Mouse (Mus musculus) kidney, embryonic 14.5 days (tissue): ENCODE measurements at regions not wholly inside any gene's neighbourhood (a gene's known extent, or its start where the extent isn't known, plus 50 kb on each side); places are given as distances from the start of the nearest gene placed in this dataset.
A peak's percentile ranks its signal among the peaks of the same experiment; 100 is the strongest.

Source experiments
- ATAC-seq: fragments of 200-750 bp; cut with Nextera tagmentation; 2 replicates; pipeline ENCODE4 v1.8.0; 2017; ENCODE audit warnings: moderate number of reproducible peaks, mild to moderate bottlenecking, moderate TSS enrichment, moderate library complexity; ENCODE audit not compliant: low FRiP score, low TSS enrichment
- H3K27ac ChIP-seq: fragments of 300-500 bp; sonication (generic); 2 replicates; pipeline ENCODE4 v1.5.1; 2014; ENCODE audit warnings: low read depth, mild to moderate bottlenecking, low read length, moderate library complexity, mixed read lengths
- H3K27me3 ChIP-seq: fragments of 300-500 bp; sonication (generic); 2 replicates; pipeline ENCODE4 v1.6.1; 2014; ENCODE audit warnings: mild to moderate bottlenecking, low read length; ENCODE audit not compliant: control insufficient read depth, insufficient read depth
- H3K36me3 ChIP-seq: fragments of 300-500 bp; sonication (generic); 2 replicates; pipeline ENCODE4 v1.6.1; 2014; ENCODE audit warnings: low read length, mixed read lengths; ENCODE audit not compliant: control insufficient read depth, insufficient read depth
- H3K4me1 ChIP-seq: fragments of 300-500 bp; sonication (generic); 2 replicates; pipeline ENCODE4 v1.6.1; 2014; ENCODE audit warnings: low read length, mixed read lengths; ENCODE audit not compliant: control insufficient read depth, insufficient read depth
- H3K4me2 ChIP-seq: fragments of 300-500 bp; sonication (generic); replicated peaks from 2 replicates; pipeline ENCODE4 v1.6.1; 2014; ENCODE audit warnings: low read depth, mild to moderate bottlenecking, low read length
- H3K4me3 ChIP-seq: fragments of 300-500 bp; sonication (generic); 2 replicates; pipeline ENCODE4 v1.5.1; 2014; ENCODE audit warnings: mild to moderate bottlenecking, low read length
- H3K9ac ChIP-seq: fragments of 300-500 bp; sonication (generic); 2 replicates; pipeline ENCODE4 v1.6.1; 2014; ENCODE audit warnings: low read depth, mild to moderate bottlenecking, low read length, moderate library complexity
- H3K9me3 ChIP-seq: fragments of 300-500 bp; sonication (generic); 2 replicates; pipeline ENCODE4 v1.6.1; 2016; ENCODE audit warnings: low read length; ENCODE audit not compliant: control insufficient read depth
- WGBS: fragments of 180-500 bp; shearing (Covaris S2); extraction: QIAGEN DNeasy Blood & Tissue Kit; methylation state at CpG from one replicate; pipeline ENCODE4 v1.1.7; 2014; 5-methylcytosine and 5-hydroxymethylcytosine counted together

DNA sequence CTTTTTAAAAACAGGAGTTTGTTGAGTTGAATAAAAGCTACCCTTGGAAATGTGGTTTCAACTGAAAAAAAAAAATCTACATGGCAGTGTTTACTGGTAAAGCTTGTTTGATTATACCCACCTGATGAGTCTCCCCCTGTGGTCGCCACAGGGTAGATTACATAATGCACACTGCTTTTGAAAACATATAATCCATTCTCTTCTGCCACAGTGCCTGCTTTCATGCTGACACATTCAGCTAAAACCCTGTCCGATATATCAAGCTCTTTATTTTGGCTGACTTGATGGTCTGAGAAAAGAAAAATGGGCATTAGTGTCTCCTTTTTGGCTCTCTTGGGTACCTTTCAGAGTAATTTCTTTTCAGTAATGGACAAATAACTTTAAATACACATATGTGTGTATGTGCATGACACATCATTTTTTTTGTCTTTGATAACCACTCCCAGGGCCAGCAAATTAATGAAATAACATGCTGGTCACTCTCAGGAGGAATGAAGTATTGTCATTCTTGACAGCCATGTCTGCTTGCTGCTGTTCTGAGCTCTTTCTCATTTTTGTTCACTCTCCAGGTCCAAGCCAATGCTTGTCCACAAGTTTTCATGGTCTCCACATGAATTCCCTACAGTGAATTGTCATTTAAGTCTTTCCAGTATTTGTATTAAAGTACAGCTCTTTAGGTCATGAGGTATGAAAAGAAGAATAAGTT, 793.7 kb upstream of the Adgrl2 start:
- WGBS, result 87% methylated on average over 2 of the region's 2 CpGs
- no peak overlapping the region for H3K27ac ChIP-seq
- no peaks in the 10 kb centered on the region for H3K36me3 ChIP-seq
- no peaks in the 10 kb centered on the region for H3K9me3 ChIP-seq
- H3K27me3 ChIP-seq, result no peaks in the 10 kb centered on the region
- H3K4me1 ChIP-seq, result no peaks in the 10 kb centered on the region
- ATAC-seq, result no peak
- H3K9ac ChIP-seq, result no peak overlapping the region
- no peak overlapping the region for H3K4me3 ChIP-seq
- no peak overlapping the region for H3K4me2 ChIP-seq

DNA sequence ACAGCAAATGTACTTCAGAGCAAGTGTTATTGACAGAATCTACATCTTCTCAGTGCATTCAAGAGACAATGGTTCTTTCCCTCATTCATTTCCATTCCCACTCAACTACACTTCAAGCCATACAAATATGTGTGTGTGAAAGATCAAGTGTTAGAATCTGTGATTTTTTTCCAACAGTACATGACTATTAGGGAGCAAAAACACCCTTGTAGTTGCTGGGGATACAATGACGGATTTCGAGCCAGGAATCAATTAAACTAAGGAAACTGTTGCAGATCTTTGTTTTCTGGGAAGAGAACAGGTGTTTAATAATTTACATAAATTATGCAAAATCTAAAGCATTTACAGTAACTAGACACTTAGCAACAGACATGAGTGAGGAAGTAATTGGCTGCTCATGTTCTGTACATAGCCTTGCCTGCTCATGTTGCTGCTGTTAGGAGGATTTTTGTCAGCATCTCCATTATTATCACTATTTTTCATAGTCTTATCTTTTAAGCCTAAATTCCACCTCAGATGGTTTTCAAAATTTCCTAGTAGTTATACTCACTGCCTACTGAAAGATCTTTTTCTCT, 777.6 kb upstream of the Adgrl2 start:
- ATAC-seq, result no peak
- no peaks in the 10 kb centered on the region for H3K9me3 ChIP-seq
- H3K4me2 ChIP-seq, result no peak overlapping the region
- no peak overlapping the region for H3K27ac ChIP-seq
- no peaks in the 10 kb centered on the region for H3K4me1 ChIP-seq
- H3K27me3 ChIP-seq, result no peaks in the 10 kb centered on the region
- H3K9ac ChIP-seq, result no peak overlapping the region
- no peak overlapping the region for H3K4me3 ChIP-seq
- H3K36me3 ChIP-seq, result no peaks in the 10 kb centered on the region
- 87% methylated on average over 2 of the region's 2 CpGs for WGBS

DNA sequence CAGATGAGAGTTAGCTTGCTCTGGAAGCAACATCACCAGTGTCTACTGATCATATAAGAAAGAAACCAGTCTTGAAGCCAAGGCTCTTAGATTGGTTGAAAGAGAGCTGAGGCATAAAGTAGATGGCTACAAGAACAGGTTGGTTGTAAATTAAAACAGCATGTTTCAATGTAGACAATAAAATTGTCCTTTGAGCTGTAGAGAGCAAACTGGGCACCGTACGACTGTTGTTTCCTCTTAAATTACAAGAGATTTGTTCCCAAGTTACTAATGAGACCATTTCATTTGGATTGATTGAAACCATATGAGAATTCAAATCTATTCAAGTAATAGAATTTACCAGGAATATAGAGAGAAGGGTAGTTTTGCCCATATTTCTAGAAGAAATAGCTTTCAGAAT, 770.9 kb upstream of the Adgrl2 start:
- Histone ChIP-seq H3K4me2 (no peak overlapping the region), H3K9ac (no peak overlapping the region), H3K4me1 (no peaks in the 10 kb centered on the region), H3K27ac (no peak overlapping the region), H3K4me3 (no peak overlapping the region), H3K9me3 (no peaks in the 10 kb centered on the region), H3K36me3 (no peaks in the 10 kb centered on the region), H3K27me3 (no peaks in the 10 kb centered on the region)
- WGBS, result 75% methylated on average over 2 of the region's 2 CpGs
- no peak for ATAC-seq

DNA sequence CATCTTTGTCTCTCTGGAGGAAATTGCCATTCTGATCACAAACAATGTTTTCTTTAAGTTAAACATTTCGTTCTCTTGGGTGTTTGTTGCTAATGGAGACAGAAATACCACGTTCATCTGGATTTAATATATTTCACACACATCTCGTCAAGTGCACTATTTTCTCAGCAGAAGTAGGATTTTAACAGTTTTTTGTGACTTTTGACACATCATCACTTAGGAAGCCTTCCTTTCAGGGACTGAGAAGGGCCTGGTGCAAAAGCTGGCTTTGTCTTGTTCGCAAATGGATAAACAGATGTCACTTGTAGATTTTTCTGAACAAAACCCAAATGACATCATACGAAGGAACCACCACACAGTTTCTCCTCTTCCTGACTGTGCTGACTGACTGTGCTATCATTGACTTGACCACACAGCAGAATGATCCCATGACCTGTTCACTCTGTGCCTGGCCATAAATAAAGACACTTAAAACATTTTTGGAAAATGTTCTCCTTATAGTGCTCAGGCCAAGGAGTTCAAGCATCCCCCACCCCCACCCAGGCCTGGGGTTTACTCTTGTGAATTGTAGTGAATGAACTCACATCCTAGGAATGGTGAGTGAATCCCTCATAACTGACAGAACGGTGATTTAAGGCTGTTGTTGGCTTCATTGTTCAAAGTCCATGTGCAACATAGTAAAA, 767.7 kb upstream of the Adgrl2 start:
- 65% methylated on average over 6 of the region's 6 CpGs for WGBS
- Histone ChIP-seq H3K9me3 (no peaks in the 10 kb centered on the region), H3K4me3 (no peak overlapping the region), H3K27ac (no peak overlapping the region), H3K36me3 (no peaks in the 10 kb centered on the region), H3K9ac (no peak overlapping the region), H3K4me2 (no peak overlapping the region), H3K27me3 (no peaks in the 10 kb centered on the region), H3K4me1 (no peaks in the 10 kb centered on the region)
- ATAC-seq, result peak; percentile 39; the same call in 1 of the 2 replicates

DNA sequence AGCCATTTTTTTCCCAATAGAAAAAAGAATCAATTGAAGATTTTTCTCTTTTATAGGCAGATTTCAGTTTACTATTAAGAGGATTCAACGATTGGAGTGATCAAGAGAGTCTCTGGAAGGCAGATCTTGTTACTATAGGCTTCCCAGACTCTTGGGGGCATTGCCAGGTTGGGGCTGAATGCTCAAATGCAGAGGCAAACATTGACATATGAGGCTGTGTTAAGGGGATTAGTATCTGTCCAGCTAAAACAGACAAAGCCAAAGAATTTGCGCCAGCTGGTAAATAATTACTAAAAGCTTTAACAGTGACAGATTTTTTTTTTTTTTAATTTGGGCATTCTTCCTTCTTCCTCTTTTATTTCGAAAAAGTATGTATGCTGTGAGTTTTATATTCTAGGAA, 745.7 kb upstream of the Adgrl2 start:
- Histone ChIP-seq H3K27ac (no peak overlapping the region), H3K9ac (no peak overlapping the region), H3K9me3 (no peaks in the 10 kb centered on the region), H3K4me3 (no peak overlapping the region), H3K27me3 (no peaks in the 10 kb centered on the region), H3K4me2 (no peak overlapping the region), H3K4me1 (no peaks in the 10 kb centered on the region), H3K36me3 (no peaks in the 10 kb centered on the region)
- ATAC-seq, result no peak
- WGBS, result 75% methylated on average over 3 of the region's 3 CpGs

DNA sequence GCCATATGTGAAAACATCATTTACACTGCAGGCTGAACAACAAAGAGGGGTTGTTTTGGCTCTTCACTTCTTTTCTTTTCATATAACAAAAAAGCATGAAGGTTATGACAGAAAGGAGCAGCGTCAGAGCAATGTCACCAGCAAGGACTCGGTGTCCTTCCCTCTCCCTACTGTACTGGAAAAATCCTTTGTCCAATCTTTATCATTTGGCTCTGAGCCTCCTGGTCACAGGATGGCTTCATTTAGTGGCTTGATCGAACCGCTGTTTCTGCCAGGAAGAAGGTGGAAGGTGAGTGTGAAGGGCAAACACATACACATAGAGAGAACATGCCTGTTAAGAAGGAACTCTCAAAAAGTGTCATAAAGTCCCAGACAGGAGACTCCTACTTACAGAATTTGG, 735.9 kb upstream of the Adgrl2 start:
- Histone ChIP-seq H3K27ac (no peak overlapping the region), H3K9me3 (no peaks in the 10 kb centered on the region), H3K27me3 (no peaks in the 10 kb centered on the region), H3K9ac (no peak overlapping the region), H3K4me3 (no peak overlapping the region), H3K4me2 (no peak overlapping the region), H3K36me3 (no peaks in the 10 kb centered on the region), H3K4me1 (0 out of 2 replicates have a peak, but pooled peaks cover 5% of the 10 kb centered on the region)
- WGBS, result 87% methylated on average over 4 of the region's 4 CpGs
- no peak for ATAC-seq

DNA sequence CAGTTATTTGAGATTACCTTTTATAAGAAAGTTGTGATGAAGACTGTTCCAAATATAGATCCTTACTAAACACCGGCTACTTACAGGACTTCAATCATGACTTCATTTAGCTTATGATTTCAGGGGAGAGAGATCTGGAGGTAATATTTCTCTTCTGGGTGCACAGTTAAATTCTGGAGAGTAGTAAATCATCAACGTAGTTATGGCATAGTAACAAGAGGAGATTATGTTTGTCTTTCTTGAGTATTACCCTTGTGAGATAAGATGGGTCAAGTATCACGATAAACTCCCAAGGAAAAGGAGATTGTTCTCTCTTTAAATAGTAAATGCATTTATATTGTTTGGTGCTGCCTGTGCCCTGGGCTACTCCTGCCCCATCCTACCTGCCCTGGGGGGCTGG, 734.5 kb upstream of the Adgrl2 start:
- H3K9ac ChIP-seq, result no peak overlapping the region
- H3K4me1 ChIP-seq, result 0 out of 2 replicates have a peak, but pooled peaks cover 5% of the 10 kb centered on the region
- no peak overlapping the region for H3K4me3 ChIP-seq
- no peak overlapping the region for H3K4me2 ChIP-seq
- 87% methylated on average over 3 of the region's 3 CpGs for WGBS
- no peak overlapping the region for H3K27ac ChIP-seq
- H3K27me3 ChIP-seq, result no peaks in the 10 kb centered on the region
- no peaks in the 10 kb centered on the region for H3K36me3 ChIP-seq
- H3K9me3 ChIP-seq, result no peaks in the 10 kb centered on the region
- ATAC-seq, result no peak

DNA sequence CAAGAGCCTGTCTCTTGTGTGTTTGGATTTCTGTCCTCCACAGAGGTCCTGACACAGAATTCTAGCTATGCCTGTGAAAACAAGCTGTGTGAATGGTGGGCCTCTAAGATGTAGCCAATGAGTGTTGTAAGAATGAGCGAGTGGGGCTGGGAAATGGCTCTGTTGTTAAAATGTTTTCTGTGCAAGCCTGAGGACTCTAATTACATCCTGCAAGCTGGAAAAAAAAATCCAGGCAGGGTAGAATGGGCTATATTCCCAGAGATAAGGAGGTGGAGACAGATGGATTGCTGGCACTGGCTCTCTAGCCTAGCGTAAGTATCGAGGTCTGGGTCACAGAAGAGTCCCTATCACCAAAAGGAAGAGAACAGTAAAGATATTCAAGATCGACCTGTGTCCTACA, 731.5 kb upstream of the Adgrl2 start:
- ATAC-seq, result no peak
- no peaks in the 10 kb centered on the region for H3K36me3 ChIP-seq

DNA sequence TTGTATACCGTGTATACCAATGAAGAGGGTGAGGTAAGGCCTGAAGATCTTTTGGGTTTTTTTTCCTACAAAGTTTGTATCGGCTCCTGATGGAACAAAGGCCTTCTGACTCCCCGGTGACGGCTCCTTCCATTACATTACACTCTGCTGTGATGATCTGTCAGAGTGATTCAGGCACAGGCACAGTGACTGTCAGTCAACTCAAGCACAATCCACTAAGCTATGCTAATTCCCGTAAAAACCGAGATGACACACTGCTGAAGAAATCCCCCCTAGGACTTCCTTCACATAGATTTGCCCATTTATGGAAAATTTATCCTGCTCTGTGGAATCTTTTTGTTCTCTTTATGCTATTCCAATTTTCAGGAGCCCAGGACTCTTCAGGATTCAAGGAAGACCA, 730.0 kb upstream of the Adgrl2 start:
- no peak for ATAC-seq
- no peaks in the 10 kb centered on the region for H3K27me3 ChIP-seq
- H3K9ac ChIP-seq, result no peak overlapping the region
- no peak overlapping the region for H3K27ac ChIP-seq
- no peaks in the 10 kb centered on the region for H3K9me3 ChIP-seq
- no peak overlapping the region for H3K4me3 ChIP-seq
- H3K36me3 ChIP-seq, result no peaks in the 10 kb centered on the region
- no peak overlapping the region for H3K4me2 ChIP-seq
- 0 out of 2 replicates have a peak, but pooled peaks cover 5% of the 10 kb centered on the region for H3K4me1 ChIP-seq
- WGBS, result 85% methylated on average over 6 of the region's 6 CpGs

More for the DNA sequence above, 731.5 kb upstream of the Adgrl2 start:
- no peaks in the 10 kb centered on the region for H3K27me3 ChIP-seq
- no peak overlapping the region for H3K9ac ChIP-seq
- no peak overlapping the region for H3K4me3 ChIP-seq
- no peak overlapping the region for H3K4me2 ChIP-seq
- WGBS, result 70% methylated on average over 4 of the region's 4 CpGs
- 0 out of 2 replicates have a peak, but pooled peaks cover 5% of the 10 kb centered on the region for H3K4me1 ChIP-seq
- no peaks in the 10 kb centered on the region for H3K9me3 ChIP-seq
- H3K27ac ChIP-seq, result no peak overlapping the region
